Mouse (Mus musculus) erythroblast, embryonic 14.5 days (primary cell): ENCODE measurements around the gene Kcnk10.

Experiments used
- GATA1 ChIP-seq: IDR thresholded peaks from 2 replicates; pipeline ENCODE4 v1.6.1; 2012; ENCODE audit warnings: low read length, inconsistent platforms, mixed read lengths
- TAL1 ChIP-seq: IDR thresholded peaks from 3 replicates; pipeline ENCODE4 v1.6.1; 2012; ENCODE audit warnings: low read length, inconsistent platforms, mixed read lengths

DNA sequence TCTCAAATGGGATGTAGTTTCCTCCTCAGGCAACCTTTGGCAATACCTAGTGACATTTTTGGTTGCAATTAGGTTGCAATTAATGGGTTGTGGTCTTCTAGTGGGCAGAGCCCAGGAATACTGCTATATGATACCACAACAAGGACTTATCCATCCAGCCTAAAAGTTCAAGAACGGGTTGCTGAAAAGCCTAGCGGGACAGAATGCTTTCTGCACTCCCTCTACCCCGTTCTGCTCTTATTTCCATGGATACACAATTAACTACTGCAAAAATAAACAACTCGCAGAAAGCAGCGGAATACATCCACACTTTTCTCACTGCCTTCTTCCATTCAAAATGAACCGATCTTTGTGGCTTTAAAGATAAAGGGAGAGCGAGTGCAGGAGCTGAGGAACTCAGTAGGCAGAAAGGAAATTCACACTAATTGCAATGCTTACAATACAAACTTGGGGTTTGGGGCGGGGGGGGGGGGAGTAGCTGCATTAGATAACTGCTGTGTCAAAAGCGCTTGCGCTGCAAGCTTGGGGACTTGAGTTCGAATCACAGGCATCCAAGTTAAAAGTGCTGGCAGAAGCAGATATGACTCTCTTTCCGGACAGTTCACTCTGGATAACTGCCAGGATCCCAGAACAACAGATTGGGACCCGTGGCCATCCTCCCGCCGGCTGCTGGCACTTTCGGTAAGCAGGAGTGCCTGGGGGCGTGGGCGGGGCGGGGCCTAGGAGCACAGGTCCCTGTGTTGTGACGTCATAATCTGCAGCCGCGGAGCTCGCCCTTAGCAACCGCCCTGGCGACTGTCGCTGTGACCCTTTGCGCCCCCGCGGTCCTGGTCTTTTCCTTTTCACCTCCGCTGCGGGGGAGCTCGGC is 49.5 kb upstream of the Kcnk10 start, which contains the start of gene Spata7:
- TF ChIP-seq TAL1, result no peak
- no peak for TF ChIP-seq GATA1
